In genomic region chr8:104050694-104051539, GRCm38 (mm10) we compare ENCODE assay signal across 8 mouse cellular contexts. TPM values are rescaled to one million over a fixed set of nuclear protein-coding genes. Genes with fewer than 3 reads are reported as not detected.
DNase-seq lines count a peak whose midpoint lies in the region; ATAC-seq lines count a peak whose summit lies in the region.

No protein-coding gene starts in this region.

- no peak overlapping the region for H3K4me2 ChIP-seq in embryonic facial prominence, embryonic 11.5 days (ENCODE audit: low read depth, low read length)
- peak overlapping the region; percentile 38 for H3K4me2 ChIP-seq in lung, embryonic 15.5 days

- H3K27me3 ChIP-seq in embryonic facial prominence, embryonic 11.5 days (ENCODE audit: control insufficient read depth, insufficient read depth, low read length), result no peaks in the 10 kb centered on the region; the same call in 1 of the 2 replicates
- H3K27me3 ChIP-seq in lung, embryonic 15.5 days, result no peaks in the 10 kb centered on the region

- H3K4me1 ChIP-seq in embryonic facial prominence, embryonic 11.5 days (ENCODE audit: control insufficient read depth, insufficient read depth, low read length), result no peaks in the 10 kb centered on the region
- H3K4me1 ChIP-seq in lung, embryonic 15.5 days, result peaks cover 3% of the 10 kb centered on the region; the same call in 1 of the 2 replicates

- H3K4me3 ChIP-seq in embryonic facial prominence, embryonic 11.5 days (ENCODE audit: low read depth, low read length), result no peak overlapping the region
- no peak overlapping the region for H3K4me3 ChIP-seq in lung, embryonic 15.5 days

- H3K9me3 ChIP-seq in embryonic facial prominence, embryonic 11.5 days (replicated peaks; ENCODE audit: control insufficient read depth, low read length), result no peaks in the 10 kb centered on the region
- no peaks in the 10 kb centered on the region for H3K9me3 ChIP-seq in lung, embryonic 15.5 days

- DNase-seq in adrenal gland, postnatal 14 days, result peak; percentile 70
- DNase-seq in embryonic facial prominence, embryonic 11.5 days (ENCODE audit: low spot score), result peak; percentile 84
- DNase-seq in heart, postnatal 25 days (ENCODE audit: low spot score), result peak; percentile 10
- DNase-seq in layer of hippocampus, adult 11-12 months (ENCODE audit: low spot score), result peak; percentile 72
- peak; percentile 60 for DNase-seq in ovary, postnatal 14 days (ENCODE audit: low spot score)
- peak; percentile 62 to 68 for DNase-seq in thymus, postnatal 36 days

- no peaks in the 10 kb centered on the region for H3K36me3 ChIP-seq in embryonic facial prominence, embryonic 11.5 days (replicated peaks; ENCODE audit: control insufficient read depth, insufficient read depth, low read depth, low read length)
- H3K36me3 ChIP-seq in lung, embryonic 15.5 days, result no peaks in the 10 kb centered on the region

- WGBS in embryonic facial prominence, embryonic 11.5 days, result 32% methylated on average over 15 of the region's 15 CpGs
- WGBS in lung, embryonic 15.5 days, result 25% methylated on average over 15 of the region's 15 CpGs

- H3K9ac ChIP-seq in embryonic facial prominence, embryonic 11.5 days (replicated peaks; ENCODE audit: low read length), result no peak overlapping the region
- H3K9ac ChIP-seq in lung, embryonic 15.5 days, result no peak overlapping the region

- H3K27ac ChIP-seq in embryonic facial prominence, embryonic 11.5 days (replicated peaks; ENCODE audit: low read depth, low read length), result no peak overlapping the region
- H3K27ac ChIP-seq in lung, embryonic 15.5 days, result no peak overlapping the region

- intact Hi-C loops in heart, postnatal 25 days (cut with DNase I), result no loop called here

- peak; percentile 58 for ATAC-seq in CD4-positive, CD25-positive, alpha-beta regulatory T cell, adult 4 months
- peak; percentile 31; the same call in 1 of the 2 replicates for ATAC-seq in embryonic facial prominence, embryonic 11.5 days (replicated peaks; ENCODE audit: insufficient number of reproducible peaks, low FRiP score, low TSS enrichment, low read depth)
- ATAC-seq in lung, embryonic 15.5 days (ENCODE audit: borderline replicate concordance, extremely low read depth, low FRiP score, low TSS enrichment), result peak; percentile 56

RNA-seq across cellular contexts. Expression of gene Cdh5, which starts 50.5 kb away (rescaled TPM):
- not detected for polyA plus RNA-seq in CD4-positive, CD25-positive, alpha-beta regulatory T cell, adult 4 months (2017; shearing (Covaris generic))
- total RNA-seq in adrenal gland, postnatal 14 days (2021), result 137 and 152 TPM in 2 replicates
- 19.7 and 22.9 TPM in 2 replicates for polyA plus RNA-seq in embryonic facial prominence, embryonic 11.5 days (2014; fragmentation: Nextera tagmentation; extraction: Ambion mirVana)
- total RNA-seq in heart, postnatal 25 days (2021), result 100 to 1,000 TPM; 127 to 153 TPM
- polyA plus RNA-seq in lung, embryonic 15.5 days (2015; fragmentation: Nextera tagmentation; extraction: Ambion mirVana), result 71.2 and 74.7 TPM in 2 replicates

Comparison
In these comparisons a context has a peak if more than half of its experiments do, and no peak if none do; other contexts are left out.
1. DNase-seq: peak in every context shown above with its lines; median percentile 84 in embryonic facial prominence, embryonic 11.5 days; 72 in layer of hippocampus, adult 11-12 months; 70 in adrenal gland, postnatal 14 days; 65 in thymus, postnatal 36 days; 60 in ovary, postnatal 14 days; 10 in heart, postnatal 25 days.
2. RNA of gene Cdh5, which starts 50.5 kb away (polyA plus RNA-seq): 71.2 to 74.7 TPM in lung, embryonic 15.5 days and 19.7 to 22.9 TPM in embryonic facial prominence, embryonic 11.5 days; not detected in CD4-positive, CD25-positive, alpha-beta regulatory T cell, adult 4 months; every median in the first group is over 10 times any median in the second.
3. Peak in every context shown above with its lines, with median percentiles within 50 percentile points of each other: ATAC-seq.